Mouse (Mus musculus) bone marrow macrophage, adult 2 months (primary cell): ENCODE data around the gene Ccdc126.

Experiments
- CTCF ChIP-seq: IDR thresholded peaks from 2 replicates; pipeline ENCODE4 v1.5.1; 2012; ENCODE audit warnings: low read depth, mild to moderate bottlenecking, low read length, moderate library complexity
- POLR2A ChIP-seq: IDR thresholded peaks from 2 replicates; pipeline ENCODE4 v1.6.1; 2012; ENCODE audit warnings: mild to moderate bottlenecking, low read depth, low read length, borderline replicate concordance

- TF ChIP-seq CTCF (no peak), POLR2A (no peak)
Measured at GRCm38 (mm10) chr6:49368212-49368611, 49.1 kb downstream of the Ccdc126 start.
